8 mouse cellular contexts compared by ENCODE assay signal in genomic region chrX:153237304-153237919, GRCm38 (mm10). TPM values are rescaled to one million over a fixed set of nuclear protein-coding genes. Genes with fewer than 3 reads are reported as not detected.
DNase-seq lines count a peak whose midpoint lies in the region; ATAC-seq and TF ChIP-seq lines count a peak whose summit lies in the region.

Gene Klf8 (plus strand): TSS chrX:153237466.

- WGBS in heart, embryonic 14.5 days = 21% methylated on average over 17 of the region's 17 CpGs
- WGBS in stomach, postnatal 0 days = 15% methylated on average over 17 of the region's 17 CpGs

- no peak for TF ChIP-seq EP300 in stomach, postnatal 0 days (optimal IDR thresholded peaks at IDR 0.05)

- peak; percentile 15 for DNase-seq in ovary, postnatal 36 days (ENCODE audit: low spot score)
- DNase-seq in ovary, postnatal 14 days (ENCODE audit: low spot score) = no peak
- peak; percentile 34 to 42 for DNase-seq in cerebellum, postnatal 14 days
- peak; percentile 19 to 23 for DNase-seq in layer of hippocampus, postnatal 14 days (ENCODE audit: low spot score in 2 of 2)
- peak; percentile 13 for DNase-seq in stomach, postnatal 0 days (ENCODE audit: low spot score)
- DNase-seq in thymus, postnatal 25 days = no peak

- H3K9me3 ChIP-seq in heart, embryonic 14.5 days (ENCODE audit: control insufficient read depth, low read length) = no peaks in the 10 kb centered on the region
- H3K9me3 ChIP-seq in stomach, postnatal 0 days (ENCODE audit: control insufficient read depth, low read length) = no peaks in the 10 kb centered on the region

- no peak for ATAC-seq in heart, embryonic 14.5 days (ENCODE audit: insufficient number of reproducible peaks, insufficient read depth, low FRiP score, low read depth)
- peak; percentile 65 for ATAC-seq in megakaryocyte, adult 5-6 weeks (ENCODE audit: poor library complexity, severe bottlenecking)
- no peak for ATAC-seq in stomach, postnatal 0 days (ENCODE audit: low FRiP score, low TSS enrichment)

- H3K4me3 ChIP-seq in heart, embryonic 14.5 days (ENCODE audit: control insufficient read depth in 1 of 2, insufficient read depth in 1 of 2, low read depth in 1 of 2, low read length in 2 of 2) = peak within 1 kb of the TSS; percentile 58 to 80
- peak within 1 kb of the TSS; percentile 45 for H3K4me3 ChIP-seq in stomach, postnatal 0 days (ENCODE audit: low read depth, low read length)

- no peaks in the 10 kb centered on the region for H3K36me3 ChIP-seq in heart, embryonic 14.5 days (ENCODE audit: control insufficient read depth, insufficient read depth, low read length)
- H3K36me3 ChIP-seq in stomach, postnatal 0 days (ENCODE audit: control insufficient read depth, insufficient read depth, low read length) = no peaks in the 10 kb centered on the region

- H3K27me3 ChIP-seq in heart, embryonic 14.5 days (ENCODE audit: control insufficient read depth, insufficient read depth, low read length) = no peaks in the 10 kb centered on the region
- no peaks in the 10 kb centered on the region for H3K27me3 ChIP-seq in stomach, postnatal 0 days (ENCODE audit: control insufficient read depth, insufficient read depth, low read length)

- no peak within 1 kb of the TSS for H3K27ac ChIP-seq in heart, embryonic 14.5 days (replicated peaks in 1 of 2; ENCODE audit: control insufficient read depth in 1 of 2, insufficient read depth in 1 of 2, low read depth in 2 of 2, low read length in 2 of 2)
- no peak within 1 kb of the TSS for H3K27ac ChIP-seq in stomach, postnatal 0 days (replicated peaks)

- TF ChIP-seq CTCF in stomach, postnatal 0 days (IDR thresholded peaks at IDR 0.05; ENCODE audit: low read depth) = no peak

- H3K9ac ChIP-seq in heart, embryonic 14.5 days (ENCODE audit: low read length) = peak within 1 kb of the TSS; percentile 52
- no peak within 1 kb of the TSS; the same call in 1 of the 2 replicates for H3K9ac ChIP-seq in stomach, postnatal 0 days (ENCODE audit: low read length)

- no peaks in the 10 kb centered on the region for H3K4me1 ChIP-seq in heart, embryonic 14.5 days (ENCODE audit: control insufficient read depth in 2 of 2, insufficient read depth in 2 of 2, low read length in 2 of 2)
- H3K4me1 ChIP-seq in stomach, postnatal 0 days (replicated peaks; ENCODE audit: control insufficient read depth, insufficient read depth) = no peaks in the 10 kb centered on the region

- H3K4me2 ChIP-seq in heart, embryonic 14.5 days (ENCODE audit: low read length) = peak within 1 kb of the TSS; percentile 75
- H3K4me2 ChIP-seq in stomach, postnatal 0 days (replicated peaks; ENCODE audit: low read depth) = peak within 1 kb of the TSS; percentile 64

RNA-seq across cellular contexts. Expression of gene Klf8, which starts in this region (rescaled TPM):
- polyA plus RNA-seq in heart, embryonic 14.5 days (2014; fragmentation: Nextera tagmentation; extraction: Ambion mirVana) = 0.62 and 1.0 TPM in 2 replicates
- 1 to 10 TPM; 6.8 to 7.3 TPM for total RNA-seq in layer of hippocampus, postnatal 14 days (2021)
- total RNA-seq in megakaryocyte, adult 5-6 weeks (2015) = 5.7 and 7.0 TPM in 2 replicates
- 3.5 and 11.2 TPM in 2 replicates for total RNA-seq in megakaryocyte, adult 5-6 weeks (2017)
- 0.63 TPM in 2 replicates for polyA plus RNA-seq in stomach, postnatal 0 days (2015; fragmentation: Nextera tagmentation; extraction: Ambion mirVana)

Comparison
In these comparisons a context has a peak if more than half of its experiments do, and no peak if none do; other contexts are left out.
1. DNase-seq: peak in ovary, postnatal 36 days (single experiment), cerebellum, postnatal 14 days (2 of 2) and layer of hippocampus, postnatal 14 days (2 of 2); none in ovary, postnatal 14 days (single experiment) and thymus, postnatal 25 days (single experiment).
2. Peak in DNase-seq, H3K4me3 ChIP-seq and H3K4me2 ChIP-seq in stomach, postnatal 0 days; RNA of the gene not detected or under 1 TPM.